Mouse (Mus musculus) brown adipose tissue, adult 24 weeks (tissue): Measurements from ENCODE around the gene Mbtd1. TPM values are rescaled to one million over a fixed set of nuclear protein-coding genes. Genes with fewer than 3 reads are reported as not detected.
"Not testable (repeated sequence)": the region's sequence is repeated elsewhere in the genome, so short reads cannot be mapped to it uniquely, and the experiment has no call there.

ENCODE experiments used
- H3K27ac ChIP-seq: fragments of 200-500 bp; replicated peaks from 2 replicates; pipeline ENCODE4 v1.5.1; 2012; ENCODE audit warnings: low read depth, mild to moderate bottlenecking, low read length
- H3K4me1 ChIP-seq: fragments of 200-500 bp; 2 replicates; pipeline ENCODE4 v1.6.1; 2012; ENCODE audit warnings: low read length, mixed read lengths; ENCODE audit not compliant: control insufficient read depth, insufficient read depth, insufficient read length
- H3K4me3 ChIP-seq: fragments of 200-500 bp; 2 replicates; pipeline ENCODE4 v1.5.1; 2012; ENCODE audit warnings: low read depth, mild to moderate bottlenecking, low read length, moderate library complexity; ENCODE audit not compliant: insufficient read depth
- polyA plus RNA-seq: library from polyadenylated mRNA; stranded (reverse); fragments of >200 nt; gene quantifications from 2 replicates; pipeline ENCODE4 v1.2.4, GENCODE M21; 2012; ENCODE audit not compliant: missing spikeins, insufficient read depth, insufficient read length

The Mbtd1 gene
- polyA plus RNA-seq, 1 experiment: 12.5 TPM

DNA sequence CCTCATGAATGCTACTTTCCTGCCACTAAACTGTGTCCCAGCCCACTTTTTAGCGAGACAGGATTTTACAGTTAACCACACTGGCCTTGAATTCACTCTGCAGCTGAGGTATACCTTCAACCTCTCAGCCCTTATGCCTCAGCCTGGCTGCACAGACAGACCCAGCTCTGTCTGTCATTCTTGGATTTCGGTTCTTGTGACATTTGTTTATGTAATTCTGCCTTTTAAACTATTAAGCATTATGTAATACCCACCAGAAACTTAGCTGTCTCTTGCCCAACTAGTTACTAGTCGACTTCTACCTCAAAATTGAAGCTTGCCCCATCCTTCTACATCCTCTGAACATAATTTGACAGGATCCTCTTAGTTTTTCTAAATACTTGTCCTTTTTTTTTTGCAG lies 22.2 kb downstream of the Mbtd1 start:
- H3K4me1 ChIP-seq: no peaks in the 10 kb centered on the region; the same call in 1 of the 2 replicates
- no peak overlapping the region for H3K4me3 ChIP-seq

GRCm38 (mm10) chr11:93908829-93909228 lies 23.2 kb downstream of the Mbtd1 start:
- H3K4me1 ChIP-seq: no peaks in the 10 kb centered on the region; the same call in 1 of the 2 replicates
- no peak overlapping the region for H3K27ac ChIP-seq
- no peak overlapping the region for H3K4me3 ChIP-seq

More for the DNA sequence above, 22.2 kb downstream of the Mbtd1 start:
- H3K27ac ChIP-seq: peak overlapping the region; percentile 39

DNA sequence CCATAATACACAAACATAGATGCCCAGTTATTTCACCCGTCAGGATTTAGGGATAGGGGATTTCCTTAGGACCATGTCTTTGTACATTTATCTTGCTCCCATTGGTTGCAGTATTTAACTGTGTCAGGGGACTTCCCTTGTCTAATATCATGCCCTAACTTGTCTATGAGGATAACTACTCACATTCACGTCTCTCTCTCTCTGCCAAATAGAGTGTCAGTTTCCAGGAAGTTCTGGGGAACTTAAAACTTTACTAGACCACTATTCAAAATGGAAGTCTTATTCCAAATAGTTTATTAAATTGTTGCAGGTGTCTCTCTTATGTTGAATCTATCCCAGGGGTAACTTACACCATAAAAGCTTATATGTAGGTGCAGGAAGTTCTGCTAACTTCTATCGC lies 26.0 kb downstream of the Mbtd1 start:
- H3K4me3 ChIP-seq: no peak overlapping the region
- no peak overlapping the region for H3K27ac ChIP-seq
- H3K4me1 ChIP-seq: no peaks in the 10 kb centered on the region; the same call in 1 of the 2 replicates

- H3K27ac ChIP-seq, H3K4me1 ChIP-seq, H3K4me3 ChIP-seq: not testable (repeated sequence)
Measured at GRCm38 (mm10) chr11:93915019-93915418, 29.4 kb downstream of the Mbtd1 start.

- Histone ChIP-seq H3K4me3 (no peak overlapping the region), H3K4me1 (no peaks in the 10 kb centered on the region), H3K27ac (no peak overlapping the region)
Measured at GRCm38 (mm10) chr11:93929106-93929505, 43.5 kb downstream of the Mbtd1 start.

DNA sequence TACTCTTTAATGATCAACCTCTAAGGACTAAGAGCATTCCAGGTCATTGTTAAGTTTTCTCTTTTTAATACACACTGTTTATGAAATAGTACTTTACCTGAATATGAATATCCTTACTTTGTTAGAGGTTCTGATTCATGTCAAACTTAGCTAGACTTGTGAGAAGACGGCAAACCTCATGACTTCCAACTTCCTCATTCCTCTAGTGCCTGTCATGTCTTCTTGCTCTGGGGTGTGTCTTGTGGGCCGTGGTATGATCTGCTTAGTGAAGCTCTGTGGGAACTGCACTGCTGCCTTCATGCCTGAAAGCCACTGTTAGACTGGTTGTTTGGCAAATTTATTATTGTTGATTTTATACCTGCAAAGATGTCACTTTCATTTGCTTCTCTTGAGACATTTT lies 55.3 kb downstream of the Mbtd1 start:
- H3K4me3 ChIP-seq: no peak overlapping the region
- no peak overlapping the region for H3K27ac ChIP-seq
- no peaks in the 10 kb centered on the region for H3K4me1 ChIP-seq

DNA sequence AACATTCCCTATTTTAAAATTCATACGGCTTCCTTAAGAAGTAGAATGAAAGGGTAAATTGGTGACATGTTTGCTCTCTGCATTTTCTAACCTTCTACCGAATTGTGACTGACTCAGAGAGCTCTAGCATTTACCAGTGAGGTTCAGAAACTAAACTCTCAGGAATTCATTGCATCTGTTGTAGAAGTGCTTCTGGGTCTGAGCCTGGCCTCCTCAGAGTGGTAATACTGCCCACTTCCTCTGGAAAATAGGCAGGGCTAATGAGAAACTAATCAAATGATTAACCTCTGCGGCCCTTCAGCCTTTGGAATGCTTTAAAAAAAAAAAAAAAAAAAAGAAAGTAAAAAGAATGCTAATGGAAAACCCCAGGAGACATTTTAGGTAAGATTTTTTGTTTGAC lies 59.3 kb downstream of the Mbtd1 start:
- Histone ChIP-seq H3K4me3 (no peak overlapping the region), H3K27ac (no peak overlapping the region), H3K4me1 (no peaks in the 10 kb centered on the region)

- H3K4me3 ChIP-seq: no peak overlapping the region
- peaks cover 8% of the 10 kb centered on the region for H3K4me1 ChIP-seq
Measured at GRCm38 (mm10) chr11:93948887-93949567, 63.4 kb downstream of the Mbtd1 start.

GRCm38 (mm10) chr11:93950045-93950444 lies 64.4 kb downstream of the Mbtd1 start:
- H3K27ac ChIP-seq: no peak overlapping the region
- no peak overlapping the region for H3K4me3 ChIP-seq
- peaks cover 8% of the 10 kb centered on the region for H3K4me1 ChIP-seq

More at GRCm38 (mm10) chr11:93948887-93949567, 63.4 kb downstream of the Mbtd1 start:
- H3K27ac ChIP-seq: no peak overlapping the region

GRCm38 (mm10) chr11:93952376-93952775 lies 66.7 kb downstream of the Mbtd1 start:
- H3K27ac ChIP-seq: no peak overlapping the region
- peaks cover 14% of the 10 kb centered on the region for H3K4me1 ChIP-seq
- no peak overlapping the region for H3K4me3 ChIP-seq

- Histone ChIP-seq H3K4me1 (peaks cover 14% of the 10 kb centered on the region), H3K4me3 (peak overlapping the region; percentile 92), H3K27ac (peak overlapping the region; percentile 97)
Measured at GRCm38 (mm10) chr11:93954738-93955255, 69.1 kb downstream of the Mbtd1 start.

- H3K4me1 ChIP-seq: peaks cover 14% of the 10 kb centered on the region
- H3K4me3 ChIP-seq: peak overlapping the region; percentile 92
- H3K27ac ChIP-seq: peak overlapping the region; percentile 97
Measured at GRCm38 (mm10) chr11:93955256-93956150, 69.9 kb downstream of the Mbtd1 start.

GRCm38 (mm10) chr11:93956159-93956558 lies 70.5 kb downstream of the Mbtd1 start, which contains the start of gene Nme2:
Nme2 (minus strand) TSS chr11:93956259.
- H3K27ac ChIP-seq: peak within 1 kb of the TSS; percentile 97
- H3K4me1 ChIP-seq: peaks cover 14% of the 10 kb centered on the region
- peak within 1 kb of the TSS; percentile 92 for H3K4me3 ChIP-seq

GRCm38 (mm10) chr11:93957031-93957555 lies 71.4 kb downstream of the Mbtd1 start:
- Histone ChIP-seq H3K4me1 (peaks cover 14% of the 10 kb centered on the region), H3K4me3 (no peak overlapping the region), H3K27ac (no peak overlapping the region)

DNA sequence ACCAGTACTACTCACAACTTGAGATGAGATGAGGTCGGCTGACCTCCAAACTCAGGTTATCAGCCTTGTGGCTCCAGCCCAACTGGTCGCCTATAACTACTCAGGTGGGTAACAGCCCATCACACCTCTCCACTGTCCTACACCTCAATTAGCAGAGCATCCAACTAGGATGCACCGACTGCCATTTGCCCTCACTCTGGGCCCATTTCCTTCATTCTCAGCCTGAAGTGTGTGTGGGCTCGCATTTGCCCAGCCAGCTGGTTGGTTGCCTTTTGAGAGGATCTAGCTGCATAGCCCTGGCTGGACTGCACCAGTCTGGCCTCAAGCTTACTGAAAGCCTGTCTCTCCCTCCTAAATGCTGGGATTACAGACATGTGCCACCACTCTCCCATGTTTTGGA lies 72.1 kb downstream of the Mbtd1 start:
- Histone ChIP-seq H3K4me1 (peaks cover 9% of the 10 kb centered on the region), H3K27ac (no peak overlapping the region), H3K4me3 (no peak overlapping the region)
